Mouse (Mus musculus) heart, postnatal 0 days (tissue): Measurements from ENCODE around the gene Fut2. TPM values are rescaled to one million over a fixed set of nuclear protein-coding genes. Genes with fewer than 3 reads are reported as not detected.

Experiments used
- ATAC-seq: fragments of 200-750 bp; cut with Nextera tagmentation; 2 replicates; pipeline ENCODE4 v1.8.0; 2017; ENCODE audit warnings: low read depth, moderate number of reproducible peaks, moderate library complexity; ENCODE audit not compliant: insufficient read depth
- DNase-seq: peaks from one replicate; pipeline ENCODE4 v3.0.0-alpha.2; 2016; ENCODE audit warnings: low spot score
- H3K27ac ChIP-seq: fragments of 300-500 bp; sonication (generic); 2 replicates; pipeline ENCODE4 v1.5.1; 2014; ENCODE audit warnings: low read depth, mild to moderate bottlenecking
- H3K27me3 ChIP-seq: fragments of 300-500 bp; sonication (generic); 2 replicates; pipeline ENCODE4 v1.6.1; 2014; ENCODE audit warnings: low read length, mixed read lengths; ENCODE audit not compliant: control insufficient read depth, insufficient read depth
- H3K36me3 ChIP-seq: fragments of 300-500 bp; sonication (generic); replicated peaks from 2 replicates; pipeline ENCODE4 v1.6.1; 2014; ENCODE audit warnings: low read length, mixed read lengths; ENCODE audit not compliant: control insufficient read depth, insufficient read depth
- H3K4me1 ChIP-seq: fragments of 300-500 bp; sonication (generic); 2 replicates; pipeline ENCODE4 v1.6.1; 2014; ENCODE audit warnings: antibody characterized with exemption; ENCODE audit not compliant: control insufficient read depth, insufficient read depth
- H3K4me2 ChIP-seq: fragments of 300-500 bp; sonication (generic); 2 replicates; pipeline ENCODE4 v1.6.1; 2014; ENCODE audit warnings: low read depth, mild to moderate bottlenecking, low read length, moderate library complexity
- H3K4me3 ChIP-seq: fragments of 300-500 bp; sonication (generic); 2 replicates; pipeline ENCODE4 v1.5.1; 2014; ENCODE audit warnings: low read depth, low read length
- H3K9ac ChIP-seq: fragments of 300-500 bp; sonication (generic); replicated peaks from 2 replicates; pipeline ENCODE4 v1.6.1; 2014; ENCODE audit warnings: low read depth, low read length, mixed read lengths
- H3K9me3 ChIP-seq: fragments of 300-500 bp; sonication (generic); replicated peaks from 2 replicates; pipeline ENCODE4 v1.6.1; 2016; ENCODE audit warnings: low read length; ENCODE audit not compliant: control insufficient read depth
- CTCF ChIP-seq: IDR thresholded peaks from 2 replicates; pipeline ENCODE4 v1.5.1; 2016; ENCODE audit warnings: antibody characterized with exemption, control low read depth, low read depth
- EP300 ChIP-seq: IDR thresholded peaks from 2 replicates; pipeline ENCODE4 v1.6.1; 2016; ENCODE audit warnings: antibody characterized with exemption, low read depth
- WGBS: fragments of 180-500 bp; shearing (Covaris S2); extraction: QIAGEN DNeasy Blood & Tissue Kit; methylation state at CpG from one replicate; pipeline ENCODE4 v1.1.7; 2014; 5-methylcytosine and 5-hydroxymethylcytosine counted together
- polyA plus RNA-seq: library from polyadenylated mRNA; unstranded; fragments of >200 nt; fragmentation: Nextera tagmentation; extraction: Ambion mirVana; gene quantifications from 2 replicates; pipeline ENCODE4 v1.2.1, GENCODE M21; 2015
- total RNA-seq: library from RNA; depleted of rRNA; stranded (reverse); fragments of >200 nt; gene quantifications from 2 replicates; pipeline ENCODE4 v1.2.3, GENCODE M21; 2014; ENCODE audit warnings: low replicate concordance

The Fut2 gene
- total and polyA plus RNA-seq, 2 experiments from 2014 or later: 1.7 TPM; not detected in 1

GRCm38 (mm10) chr7:45649351-45649750 is 16.8 kb downstream of the Fut2 start:
- peak; percentile 93 for DNase-seq
- 0 out of 2 replicates have a peak overlapping the region, but pooled peaks have one; percentile 8 for H3K4me2 ChIP-seq
- 38% methylated on average over 8 of the region's 8 CpGs for WGBS

GRCm38 (mm10) chr7:45646671-45647070 is 19.5 kb downstream of the Fut2 start:
- no peak for ATAC-seq
- WGBS: 79% methylated on average over 4 of the region's 4 CpGs
- Histone ChIP-seq H3K4me3 (no peak overlapping the region), H3K4me1 (peaks cover 21% of the 10 kb centered on the region), H3K27ac (no peak overlapping the region), H3K36me3 (0 out of 2 replicates have a peak, but pooled peaks cover 6% of the 10 kb centered on the region), H3K27me3 (no peaks in the 10 kb centered on the region), H3K9ac (no peak overlapping the region), H3K9me3 (no peaks in the 10 kb centered on the region), H3K4me2 (no peak overlapping the region)
- TF ChIP-seq CTCF (no peak), EP300 (no peak)
- no peak for DNase-seq

More at GRCm38 (mm10) chr7:45649351-45649750, 16.8 kb downstream of the Fut2 start:
- Histone ChIP-seq H3K27me3 (no peaks in the 10 kb centered on the region), H3K9me3 (no peaks in the 10 kb centered on the region), H3K4me3 (no peak overlapping the region), H3K4me1 (peaks cover 6% of the 10 kb centered on the region; the same call in 1 of the 2 replicates), H3K9ac (no peak overlapping the region), H3K27ac (peak overlapping the region; percentile 96), H3K36me3 (0 out of 2 replicates have a peak, but pooled peaks cover 6% of the 10 kb centered on the region)
- TF ChIP-seq EP300 (no peak), CTCF (no peak)
- peak; percentile 91 for ATAC-seq

- DNase-seq: no peak
- Histone ChIP-seq H3K4me1 (peaks cover 32% of the 10 kb centered on the region), H3K4me2 (no peak overlapping the region), H3K9me3 (no peaks in the 10 kb centered on the region), H3K9ac (no peak overlapping the region), H3K36me3 (0 out of 2 replicates have a peak, but pooled peaks cover 6% of the 10 kb centered on the region), H3K27ac (no peak overlapping the region), H3K4me3 (no peak overlapping the region), H3K27me3 (no peaks in the 10 kb centered on the region)
- no peak for ATAC-seq
- no peak for TF ChIP-seq EP300
- TF ChIP-seq CTCF: no peak
- WGBS: 74% methylated on average over 7 of the region's 7 CpGs
Observed at GRCm38 (mm10) chr7:45645591-45645971, 20.6 kb downstream of the Fut2 start.

GRCm38 (mm10) chr7:45644872-45645590 is 21.2 kb downstream of the Fut2 start:
- no peak for ATAC-seq
- 76% methylated on average over 6 of the region's 6 CpGs for WGBS
- H3K9me3 ChIP-seq: no peaks in the 10 kb centered on the region
- H3K27ac ChIP-seq: 0 out of 2 replicates have a peak overlapping the region, but pooled peaks have one; percentile 40
- H3K9ac ChIP-seq: no peak overlapping the region
- H3K4me1 ChIP-seq: peaks cover 34% of the 10 kb centered on the region
- H3K4me2 ChIP-seq: no peak overlapping the region
- DNase-seq: no peak
- 0 out of 2 replicates have a peak, but pooled peaks cover 6% of the 10 kb centered on the region for H3K36me3 ChIP-seq
- no peak overlapping the region for H3K4me3 ChIP-seq
- H3K27me3 ChIP-seq: no peaks in the 10 kb centered on the region
- TF ChIP-seq CTCF: no peak
- TF ChIP-seq EP300: no peak

- Histone ChIP-seq H3K4me3 (peak overlapping the region; percentile 38; the same call in 1 of the 2 replicates), H3K9me3 (no peaks in the 10 kb centered on the region), H3K27me3 (no peaks in the 10 kb centered on the region), H3K36me3 (0 out of 2 replicates have a peak, but pooled peaks cover 6% of the 10 kb centered on the region), H3K27ac (peak overlapping the region; percentile 40; the same call in 1 of the 2 replicates), H3K4me1 (peaks cover 33% of the 10 kb centered on the region), H3K4me2 (peak overlapping the region; percentile 66), H3K9ac (no peak overlapping the region)
- TF ChIP-seq EP300 (no peak), CTCF (no peak)
- ATAC-seq: peak; percentile 9; the same call in 1 of the 2 replicates
- peak; percentile 75 for DNase-seq
- WGBS: 26% methylated on average over 18 of the region's 18 CpGs
Observed at GRCm38 (mm10) chr7:45644183-45644582, 22.0 kb downstream of the Fut2 start.
